ENCODE assay signal across 10 mouse cellular contexts in genomic region chr7:28053046-28053930, GRCm38 (mm10). TPM values are rescaled to one million over a fixed set of nuclear protein-coding genes. Genes with fewer than 3 reads are reported as not detected.
DNase-seq lines count a peak whose midpoint lies in the region; TF ChIP-seq lines count a peak whose summit lies in the region.
"Had no signal": no experiment of that assay in that cellular context is flagged by ENCODE, and none has a peak within 500 bp of the region (broad histone marks: within the 10 kb centered on the region; RNA-seq: fewer than 3 reads in every experiment).

No protein-coding gene starts in this region.

- no peak for TF ChIP-seq CTCF in brain, embryonic 14.5 days (IDR thresholded peaks at IDR 0.05; ENCODE audit: borderline replicate concordance, extremely low read depth, insufficient read depth, insufficient read length)

- no peak for TF ChIP-seq POLR2A in brain, embryonic 14.5 days (IDR thresholded peaks at IDR 0.05; ENCODE audit: borderline replicate concordance, extremely low read depth, insufficient read depth, insufficient read length, poor library complexity, severe bottlenecking)

- peak; percentile 33 for DNase-seq in kidney, adult 9 months
- no peak for DNase-seq in kidney, adult 11 months
- DNase-seq in MN1 (ENCODE audit: low spot score), result peak; percentile 8
- peak; percentile 2 for DNase-seq in brain, embryonic 14.5 days (ENCODE audit: low read depth)
- DNase-seq in lung, postnatal 14 days, result peak; percentile 42
- DNase-seq in left cerebral cortex, adult 11 months (ENCODE audit: low spot score), result no peak
- no peak for DNase-seq in cerebellum, adult 9-10 months
- DNase-seq: adrenal gland, adult 8-10 months; heart, postnatal 4 days; thymus, postnatal 4 days had no signal

RNA-seq across cellular contexts. Expression of gene Psmc4, which starts 3.4 kb away (rescaled TPM):
- 228 and 275 TPM in 2 replicates for polyA plus RNA-seq in brain, embryonic 14.5 days (2012; rRNA removed)

RNA-seq across cellular contexts. Expression of gene Fcgbp, which starts 17.7 kb away (rescaled TPM):
- 0.20 and 0.22 TPM in 2 replicates for polyA plus RNA-seq in brain, embryonic 14.5 days (2012; rRNA removed)

RNA-seq across cellular contexts. Expression of gene Zfp850, which starts 39.4 kb away (rescaled TPM):
- polyA plus RNA-seq in brain, embryonic 14.5 days (2012; rRNA removed), result 3.4 and 4.1 TPM in 2 replicates

Comparison
In these comparisons a context has a peak if more than half of its experiments do, and no peak if none do; other contexts are left out.
1. DNase-seq: peak in kidney, adult 9 months (single experiment), MN1 (single experiment), brain, embryonic 14.5 days (single experiment) and lung, postnatal 14 days (single experiment); none in kidney, adult 11 months (single experiment), left cerebral cortex, adult 11 months (single experiment) and cerebellum, adult 9-10 months (single experiment).